Mouse (Mus musculus) liver, embryonic 14.5 days (tissue): ENCODE measurements around the gene Cdc34. TPM values are rescaled to one million over a fixed set of nuclear protein-coding genes. Genes with fewer than 3 reads are reported as not detected.

Experiments
- ATAC-seq: fragments of 200-750 bp; cut with Nextera tagmentation; 2 replicates; pipeline ENCODE4 v1.8.0; 2017; ENCODE audit warnings: moderate number of reproducible peaks, mild to moderate bottlenecking, moderate library complexity; ENCODE audit not compliant: insufficient read depth
- DNase-seq, 3 experiments: peaks; one replicate each; pipeline ENCODE4 v3.0.0-alpha.2; 2012 to 2013; ENCODE audit warnings: low read depth in 3 of 3, low spot score in 3 of 3
- H3K27ac ChIP-seq: fragments of 300-500 bp; sonication (generic); 2 replicates; pipeline ENCODE4 v1.5.1; 2014; ENCODE audit warnings: moderate library complexity, mild to moderate bottlenecking, control low read depth, inconsistent platforms
- H3K27me3 ChIP-seq: fragments of 300-500 bp; sonication (generic); 2 replicates; pipeline ENCODE4 v1.6.1; 2014; ENCODE audit warnings: mild to moderate bottlenecking, low read length, moderate library complexity; ENCODE audit not compliant: control insufficient read depth, insufficient read depth
- H3K36me3 ChIP-seq: fragments of 300-500 bp; sonication (generic); replicated peaks from 2 replicates; pipeline ENCODE4 v1.6.1; 2014; ENCODE audit warnings: low read depth; ENCODE audit not compliant: control insufficient read depth, insufficient read depth
- H3K4me1 ChIP-seq, 2 experiments: fragments of 200-500 bp in 1 of 2; fragments of 300-500 bp in 1 of 2; sonication (generic) in 1 of 2; replicated peaks; 2 replicates each; pipeline ENCODE4 v1.6.1; 2012 to 2014; ENCODE audit warnings: antibody characterized with exemption in 1 of 2, inconsistent platforms in 1 of 2, low read length in 1 of 2; ENCODE audit not compliant: control insufficient read depth in 2 of 2, insufficient read depth in 2 of 2
- H3K4me2 ChIP-seq: fragments of 300-500 bp; sonication (generic); 2 replicates; pipeline ENCODE4 v1.6.1; 2014; ENCODE audit warnings: low read depth, mild to moderate bottlenecking, control low read depth, moderate library complexity
- H3K4me3 ChIP-seq, 2 experiments: fragments of 200-500 bp in 1 of 2; fragments of 300-500 bp in 1 of 2; sonication (generic) in 1 of 2; 2 replicates each; pipeline ENCODE4 v1.5.1; 2012 to 2014; ENCODE audit warnings: low read depth in 2 of 2, low read length in 2 of 2, mild to moderate bottlenecking in 2 of 2, control low read depth in 1 of 2, inconsistent platforms in 1 of 2, moderate library complexity in 1 of 2; ENCODE audit not compliant: insufficient read depth in 1 of 2
- H3K9ac ChIP-seq: fragments of 300-500 bp; sonication (generic); replicated peaks from 2 replicates; pipeline ENCODE4 v1.6.1; 2014; ENCODE audit warnings: mild to moderate bottlenecking, control low read depth, moderate library complexity
- H3K9me3 ChIP-seq: fragments of 300-500 bp; sonication (generic); 2 replicates; pipeline ENCODE4 v1.6.1; 2016; ENCODE audit warnings: low read length, mixed read lengths; ENCODE audit not compliant: control insufficient read depth
- CTCF ChIP-seq: IDR thresholded peaks from 2 replicates; pipeline ENCODE4 v1.5.1; 2016; ENCODE audit warnings: antibody characterized with exemption, low read depth, control low read depth
- EP300 ChIP-seq: IDR thresholded peaks from 2 replicates; pipeline ENCODE4 v1.6.1; 2016; ENCODE audit warnings: antibody characterized with exemption, low read depth
- WGBS: fragments of 180-500 bp; shearing (Covaris S2); extraction: QIAGEN DNeasy Blood & Tissue Kit; methylation state at CpG from one replicate; pipeline ENCODE4 v1.1.7; 2014; ENCODE audit not compliant: insufficient replicate concordance; 5-methylcytosine and 5-hydroxymethylcytosine counted together
- polyA plus RNA-seq, 2 experiments: library from polyadenylated mRNA; depleted of rRNA in 1 of 2; stranded (reverse) in 1 of 2; unstranded in 1 of 2; fragments of >200 nt; fragmentation: Nextera tagmentation in 1 of 2; extraction: Ambion mirVana in 1 of 2; gene quantifications; 2 replicates each; pipeline versions ENCODE4 v1.2.1 to v1.2.3; 2012 to 2014

Cdc34 gene
- polyA plus RNA-seq, 2 experiments = 115 to 127 TPM

- H3K4me1 ChIP-seq = no peaks in the 10 kb centered on the region
- H3K36me3 ChIP-seq = no peaks in the 10 kb centered on the region; the same call in 1 of the 2 replicates
- no peak for ATAC-seq
- no peak for TF ChIP-seq CTCF
- no peak for TF ChIP-seq EP300
- no peak for DNase-seq
- WGBS = 90% methylated on average over 15 of the region's 15 CpGs
- H3K4me2 ChIP-seq = no peak overlapping the region
- no peaks in the 10 kb centered on the region for H3K9me3 ChIP-seq
- H3K27ac ChIP-seq = no peak overlapping the region
- H3K27me3 ChIP-seq = no peaks in the 10 kb centered on the region
- H3K4me3 ChIP-seq = no peak overlapping the region
- H3K9ac ChIP-seq = no peak overlapping the region
These were observed 51.9 kb downstream of the Cdc34 start for GRCm38 (mm10) chr10:79733847-79734246.

DNA sequence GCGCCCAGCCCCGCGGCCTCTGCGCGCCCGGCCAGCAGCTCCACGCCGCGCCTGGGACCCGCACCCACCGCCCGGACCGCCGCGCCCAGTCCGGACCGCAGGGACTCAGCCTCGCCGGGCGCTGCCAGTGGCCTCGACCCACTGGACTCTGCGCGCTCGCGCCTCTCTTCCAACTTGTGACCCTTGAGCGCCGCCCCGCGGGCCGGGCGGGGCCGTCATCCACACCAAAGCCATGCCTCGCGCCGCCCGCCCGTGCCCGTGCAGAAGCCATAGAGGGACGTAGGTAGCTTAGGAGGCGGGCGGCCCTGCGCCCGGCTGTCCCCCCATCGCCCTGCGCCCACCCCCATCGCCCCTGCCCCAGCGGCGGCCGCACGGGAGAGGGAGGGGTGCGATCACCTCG, 53.4 kb downstream of the Cdc34 start:
- H3K27ac ChIP-seq = no peak overlapping the region
- H3K27me3 ChIP-seq = no peaks in the 10 kb centered on the region
- H3K4me3 ChIP-seq = no peak overlapping the region
- H3K4me1 ChIP-seq = no peaks in the 10 kb centered on the region
- DNase-seq (no peak), ATAC-seq (no peak)
- 62% methylated on average over 51 of the region's 52 CpGs for WGBS
- TF ChIP-seq CTCF = no peak
- no peaks in the 10 kb centered on the region for H3K9me3 ChIP-seq
- H3K36me3 ChIP-seq = peaks cover 11% of the 10 kb centered on the region
- H3K4me2 ChIP-seq = no peak overlapping the region
- H3K9ac ChIP-seq = no peak overlapping the region

DNA sequence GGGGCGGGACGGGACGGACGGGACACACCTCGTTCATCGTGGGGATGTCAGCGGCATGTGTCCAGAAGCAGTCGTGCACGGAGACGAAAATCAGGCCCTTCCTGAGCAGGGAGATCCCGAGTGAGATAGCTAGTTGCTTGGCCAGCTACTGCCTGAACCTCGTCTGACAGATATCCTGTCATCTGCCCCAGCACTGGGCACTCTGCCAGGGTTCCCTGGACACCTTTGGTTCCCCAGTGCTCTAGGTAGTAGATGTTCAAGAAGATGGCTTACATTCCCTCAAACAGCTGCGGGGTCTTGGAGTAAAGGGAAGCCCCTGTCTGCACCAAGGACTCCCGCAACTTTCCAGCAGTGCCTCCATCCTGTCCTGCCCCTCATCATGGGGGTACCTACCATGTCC, 54.7 kb downstream of the Cdc34 start:
- Histone ChIP-seq H3K27ac (no peak overlapping the region), H3K9ac (no peak overlapping the region), H3K36me3 (peaks cover 14% of the 10 kb centered on the region), H3K4me3 (no peak overlapping the region), H3K9me3 (no peaks in the 10 kb centered on the region), H3K27me3 (no peaks in the 10 kb centered on the region), H3K4me2 (no peak overlapping the region), H3K4me1 (no peaks in the 10 kb centered on the region)
- no peak for DNase-seq
- no peak for ATAC-seq
- 82% methylated on average over 14 of the region's 14 CpGs for WGBS
- TF ChIP-seq EP300 (no peak), CTCF (no peak)

Other genes with a start within 250 kb of the Cdc34 start
- not detected in 2 replicates for gene Vmn2r83, start 213.5 kb upstream of the Cdc34 start, polyA plus RNA-seq (2012; rRNA removed)
- gene Vmn2r83, start 213.5 kb upstream of the Cdc34 start, polyA plus RNA-seq (2014; fragmentation: Nextera tagmentation; extraction: Ambion mirVana) = not detected in 2 replicates
- gene Plpp2, start 148.4 kb upstream of the Cdc34 start, polyA plus RNA-seq (2012; rRNA removed) = 10.0 and 11.3 TPM in 2 replicates
- gene Plpp2, start 148.4 kb upstream of the Cdc34 start, polyA plus RNA-seq (2014; fragmentation: Nextera tagmentation; extraction: Ambion mirVana) = 19.0 and 20.7 TPM in 2 replicates
- gene Mier2, start 127.0 kb upstream of the Cdc34 start, polyA plus RNA-seq (2012; rRNA removed) = 16.4 and 19.6 TPM in 2 replicates
- gene Mier2, start 127.0 kb upstream of the Cdc34 start, polyA plus RNA-seq (2014; fragmentation: Nextera tagmentation; extraction: Ambion mirVana) = 5.2 and 7.6 TPM in 2 replicates
- not detected in 2 replicates for gene Theg, start 94.9 kb upstream of the Cdc34 start, polyA plus RNA-seq (2012; rRNA removed)
- gene Theg, start 94.9 kb upstream of the Cdc34 start, polyA plus RNA-seq (2014; fragmentation: Nextera tagmentation; extraction: Ambion mirVana) = not detected in 2 replicates
- gene C2cd4c, start 68.2 kb upstream of the Cdc34 start, polyA plus RNA-seq (2012; rRNA removed) = 0.01 and 0.03 TPM in 2 replicates
- not detected in 2 replicates for gene C2cd4c, start 68.2 kb upstream of the Cdc34 start, polyA plus RNA-seq (2014; fragmentation: Nextera tagmentation; extraction: Ambion mirVana)
- gene Shc2, start 44.3 kb upstream of the Cdc34 start, polyA plus RNA-seq (2012; rRNA removed) = 0.17 TPM in 2 replicates
- gene Shc2, start 44.3 kb upstream of the Cdc34 start, polyA plus RNA-seq (2014; fragmentation: Nextera tagmentation; extraction: Ambion mirVana) = 0.05 TPM in 1 of 2 replicates, not detected in the other
- not detected in 2 replicates for gene Odf3l2, start 36.5 kb upstream of the Cdc34 start, polyA plus RNA-seq (2012; rRNA removed)
- gene Odf3l2, start 36.5 kb upstream of the Cdc34 start, polyA plus RNA-seq (2014; fragmentation: Nextera tagmentation; extraction: Ambion mirVana) = not detected in 2 replicates
- 0.05 and 0.10 TPM in 2 replicates for gene Madcam1, start 17.6 kb upstream of the Cdc34 start, polyA plus RNA-seq (2012; rRNA removed)
- 0.20 and 0.45 TPM in 2 replicates for gene Madcam1, start 17.6 kb upstream of the Cdc34 start, polyA plus RNA-seq (2014; fragmentation: Nextera tagmentation; extraction: Ambion mirVana)
- gene Tpgs1, start 12.8 kb upstream of the Cdc34 start, polyA plus RNA-seq (2012; rRNA removed) = 14.3 and 18.7 TPM in 2 replicates
- gene Tpgs1, start 12.8 kb upstream of the Cdc34 start, polyA plus RNA-seq (2014; fragmentation: Nextera tagmentation; extraction: Ambion mirVana) = 24.5 and 25.7 TPM in 2 replicates
- 0.13 TPM in 2 replicates for gene Gzmm, start 6.8 kb downstream of the Cdc34 start, polyA plus RNA-seq (2012; rRNA removed)
- gene Gzmm, start 6.8 kb downstream of the Cdc34 start, polyA plus RNA-seq (2014; fragmentation: Nextera tagmentation; extraction: Ambion mirVana) = not detected in 2 replicates
- gene Bsg, start 22.3 kb downstream of the Cdc34 start, polyA plus RNA-seq (2012; rRNA removed) = 469 and 579 TPM in 2 replicates
- gene Bsg, start 22.3 kb downstream of the Cdc34 start, polyA plus RNA-seq (2014; fragmentation: Nextera tagmentation; extraction: Ambion mirVana) = 809 and 828 TPM in 2 replicates
- 0.09 and 0.17 TPM in 2 replicates for gene Hcn2, start 34.4 kb downstream of the Cdc34 start, polyA plus RNA-seq (2012; rRNA removed)
- not detected in 2 replicates for gene Hcn2, start 34.4 kb downstream of the Cdc34 start, polyA plus RNA-seq (2014; fragmentation: Nextera tagmentation; extraction: Ambion mirVana)
- gene Polrmt, start 64.4 kb downstream of the Cdc34 start, polyA plus RNA-seq (2012; rRNA removed) = 17.4 and 17.9 TPM in 2 replicates
- gene Polrmt, start 64.4 kb downstream of the Cdc34 start, polyA plus RNA-seq (2014; fragmentation: Nextera tagmentation; extraction: Ambion mirVana) = 10.1 and 13.3 TPM in 2 replicates
- not detected in 2 replicates for gene Fgf22, start 72.9 kb downstream of the Cdc34 start, polyA plus RNA-seq (2012; rRNA removed)
- gene Fgf22, start 72.9 kb downstream of the Cdc34 start, polyA plus RNA-seq (2014; fragmentation: Nextera tagmentation; extraction: Ambion mirVana) = not detected in 2 replicates
- gene Rnf126, start 84.8 kb downstream of the Cdc34 start, polyA plus RNA-seq (2012; rRNA removed) = 46.4 and 51.3 TPM in 2 replicates
- 27.7 and 33.7 TPM in 2 replicates for gene Rnf126, start 84.8 kb downstream of the Cdc34 start, polyA plus RNA-seq (2014; fragmentation: Nextera tagmentation; extraction: Ambion mirVana)
- 0.54 and 0.56 TPM in 2 replicates for gene Fstl3, start 95.1 kb downstream of the Cdc34 start, polyA plus RNA-seq (2012; rRNA removed)
- gene Fstl3, start 95.1 kb downstream of the Cdc34 start, polyA plus RNA-seq (2014; fragmentation: Nextera tagmentation; extraction: Ambion mirVana) = 0.18 and 0.23 TPM in 2 replicates
- 1.6 TPM in 2 replicates for gene Prss57, start 108.8 kb downstream of the Cdc34 start, polyA plus RNA-seq (2012; rRNA removed)
- 3.2 and 4.9 TPM in 2 replicates for gene Prss57, start 108.8 kb downstream of the Cdc34 start, polyA plus RNA-seq (2014; fragmentation: Nextera tagmentation; extraction: Ambion mirVana)
- gene Palm, start 111.4 kb downstream of the Cdc34 start, polyA plus RNA-seq (2012; rRNA removed) = 3.4 and 3.5 TPM in 2 replicates
- gene Palm, start 111.4 kb downstream of the Cdc34 start, polyA plus RNA-seq (2014; fragmentation: Nextera tagmentation; extraction: Ambion mirVana) = 4.0 and 4.1 TPM in 2 replicates
- gene Misp, start 138.8 kb downstream of the Cdc34 start, polyA plus RNA-seq (2012; rRNA removed) = 0.13 and 0.18 TPM in 2 replicates
- gene Misp, start 138.8 kb downstream of the Cdc34 start, polyA plus RNA-seq (2014; fragmentation: Nextera tagmentation; extraction: Ambion mirVana) = 0.41 TPM in 1 of 2 replicates, not detected in the other
- 118 and 126 TPM in 2 replicates for gene Ptbp1, start 172.2 kb downstream of the Cdc34 start, polyA plus RNA-seq (2012; rRNA removed)
- gene Ptbp1, start 172.2 kb downstream of the Cdc34 start, polyA plus RNA-seq (2014; fragmentation: Nextera tagmentation; extraction: Ambion mirVana) = 84.5 and 99.8 TPM in 2 replicates
- 133 and 152 TPM in 2 replicates for gene Prtn3, start 192.3 kb downstream of the Cdc34 start, polyA plus RNA-seq (2012; rRNA removed)
- 86.8 and 132 TPM in 2 replicates for gene Prtn3, start 192.3 kb downstream of the Cdc34 start, polyA plus RNA-seq (2014; fragmentation: Nextera tagmentation; extraction: Ambion mirVana)
- 6.7 and 7.0 TPM in 2 replicates for gene Plppr3, start 192.4 kb downstream of the Cdc34 start, polyA plus RNA-seq (2012; rRNA removed)
- 2.8 and 3.0 TPM in 2 replicates for gene Plppr3, start 192.4 kb downstream of the Cdc34 start, polyA plus RNA-seq (2014; fragmentation: Nextera tagmentation; extraction: Ambion mirVana)
- gene Elane, start 204.1 kb downstream of the Cdc34 start, polyA plus RNA-seq (2012; rRNA removed) = 52.2 and 61.9 TPM in 2 replicates
- 116 and 151 TPM in 2 replicates for gene Elane, start 204.1 kb downstream of the Cdc34 start, polyA plus RNA-seq (2014; fragmentation: Nextera tagmentation; extraction: Ambion mirVana)
- 0.14 and 0.29 TPM in 2 replicates for gene Cfd, start 208.7 kb downstream of the Cdc34 start, polyA plus RNA-seq (2012; rRNA removed)
- gene Cfd, start 208.7 kb downstream of the Cdc34 start, polyA plus RNA-seq (2014; fragmentation: Nextera tagmentation; extraction: Ambion mirVana) = not detected in 2 replicates
- 13.3 and 14.3 TPM in 2 replicates for gene Med16, start 226.7 kb downstream of the Cdc34 start, polyA plus RNA-seq (2012; rRNA removed)
- 10.0 and 12.0 TPM in 2 replicates for gene Med16, start 226.7 kb downstream of the Cdc34 start, polyA plus RNA-seq (2014; fragmentation: Nextera tagmentation; extraction: Ambion mirVana)
- gene Gm26602, start 228.7 kb downstream of the Cdc34 start, polyA plus RNA-seq (2012; rRNA removed) = not detected in 2 replicates
- gene Gm26602, start 228.7 kb downstream of the Cdc34 start, polyA plus RNA-seq (2014; fragmentation: Nextera tagmentation; extraction: Ambion mirVana) = not detected in 2 replicates
- gene Kiss1r, start 234.8 kb downstream of the Cdc34 start, polyA plus RNA-seq (2012; rRNA removed) = 0.17 and 0.30 TPM in 2 replicates
- gene Kiss1r, start 234.8 kb downstream of the Cdc34 start, polyA plus RNA-seq (2014; fragmentation: Nextera tagmentation; extraction: Ambion mirVana) = 0.11 TPM in 1 of 2 replicates, not detected in the other
- gene R3hdm4, start 239.0 kb downstream of the Cdc34 start, polyA plus RNA-seq (2012; rRNA removed) = 34.7 and 41.4 TPM in 2 replicates
- gene R3hdm4, start 239.0 kb downstream of the Cdc34 start, polyA plus RNA-seq (2014; fragmentation: Nextera tagmentation; extraction: Ambion mirVana) = 38.5 and 46.0 TPM in 2 replicates
- 5.5 and 6.4 TPM in 2 replicates for gene Arid3a, start 244.8 kb downstream of the Cdc34 start, polyA plus RNA-seq (2012; rRNA removed)
- 3.4 and 3.9 TPM in 2 replicates for gene Arid3a, start 244.8 kb downstream of the Cdc34 start, polyA plus RNA-seq (2014; fragmentation: Nextera tagmentation; extraction: Ambion mirVana)